Comparison of ENCODE assay signal across 10 mouse cellular contexts in genomic region chr2:165397502-165398163, GRCm38 (mm10). TPM values are rescaled to one million over a fixed set of nuclear protein-coding genes. Genes with fewer than 3 reads are reported as not detected.
DNase-seq lines count a peak whose midpoint lies in the region; ATAC-seq and TF ChIP-seq lines count a peak whose summit lies in the region.
"Had no signal": no experiment of that assay in that cellular context is flagged by ENCODE, and none has a peak within 500 bp of the region (broad histone marks: within the 10 kb centered on the region; RNA-seq: fewer than 3 reads in every experiment).

No protein-coding gene starts in this region.

- no peak; the same call in 1 of the 2 replicates for ATAC-seq in forebrain, embryonic 11.5 days (replicated peaks; ENCODE audit: low FRiP score)
- no peak for ATAC-seq in limb, embryonic 11.5 days (ENCODE audit: insufficient number of reproducible peaks, low FRiP score, low TSS enrichment, low read depth)
- ATAC-seq in midbrain, postnatal 0 days (ENCODE audit: low FRiP score): 0 out of 2 replicates have a peak, but pooled peaks have one; percentile 13

- H3K27me3 ChIP-seq in heart, adult 2 months (ENCODE audit: control insufficient read depth, insufficient read depth, low read length): no peaks in the 10 kb centered on the region
- no peaks in the 10 kb centered on the region for H3K27me3 ChIP-seq in forebrain, embryonic 11.5 days (ENCODE audit: control insufficient read depth, insufficient read depth, low read length)
- H3K27me3 ChIP-seq in limb, embryonic 11.5 days (ENCODE audit: control insufficient read depth, insufficient read depth, low read length): no peaks in the 10 kb centered on the region
- H3K27me3 ChIP-seq in midbrain, postnatal 0 days (ENCODE audit: insufficient read depth, low read length): no peaks in the 10 kb centered on the region

- peak; percentile 49 to 52 for DNase-seq in heart, adult 2 months
- no peak for DNase-seq in heart, postnatal 25 days (ENCODE audit: low spot score)
- DNase-seq in forebrain, embryonic 11.5 days (ENCODE audit: low spot score): no peak
- DNase-seq in limb, embryonic 11.5 days (ENCODE audit: low spot score): no peak
- peak; percentile 40 for DNase-seq in midbrain, postnatal 0 days (ENCODE audit: low spot score)
- no peak for DNase-seq in spleen, postnatal 36 days (ENCODE audit: low spot score in 2 of 2)
- DNase-seq in Muller cell, postnatal 12 days (ENCODE audit: inconsistent ontology term): no peak
- DNase-seq in kidney, adult 8-10 months: no peak

- no peak overlapping the region for H3K4me3 ChIP-seq in heart, adult 2 months
- no peak overlapping the region for H3K4me3 ChIP-seq in forebrain, embryonic 11.5 days (ENCODE audit: low read depth, low read length)
- no peak overlapping the region for H3K4me3 ChIP-seq in limb, embryonic 11.5 days (ENCODE audit: low read depth, low read length)
- no peak overlapping the region for H3K4me3 ChIP-seq in midbrain, postnatal 0 days (ENCODE audit: low read depth, low read length)

- TF ChIP-seq EP300 in heart, adult 2 months (IDR thresholded peaks at IDR 0.05; ENCODE audit: insufficient read depth, low read depth, low read length): no peak

- H3K9ac ChIP-seq in heart, adult 2 months (ENCODE audit: low read depth, low read length): no peak overlapping the region
- peak overlapping the region; percentile 14; the same call in 1 of the 2 replicates for H3K9ac ChIP-seq in forebrain, embryonic 11.5 days (ENCODE audit: low read length)
- H3K9ac ChIP-seq in limb, embryonic 11.5 days (ENCODE audit: low read length): no peak overlapping the region
- no peak overlapping the region for H3K9ac ChIP-seq in midbrain, postnatal 0 days (replicated peaks; ENCODE audit: low read length, poor library complexity, severe bottlenecking)

- H3K4me1 ChIP-seq in heart, adult 2 months (ENCODE audit: control insufficient read depth, insufficient read depth, low read length): peaks cover 1% of the 10 kb centered on the region; the same call in 1 of the 2 replicates
- H3K4me1 ChIP-seq in forebrain, embryonic 11.5 days (replicated peaks; ENCODE audit: control insufficient read depth, insufficient read depth, low read length): peaks cover 10% of the 10 kb centered on the region; the same call in 1 of the 2 replicates
- peaks cover 19% of the 10 kb centered on the region for H3K4me1 ChIP-seq in limb, embryonic 11.5 days (ENCODE audit: control insufficient read depth, insufficient read depth, low read length)
- H3K4me1 ChIP-seq in midbrain, postnatal 0 days (ENCODE audit: insufficient read depth, low read length): peaks cover 3% of the 10 kb centered on the region; the same call in 1 of the 2 replicates

- WGBS in heart, adult 2 months: 72% methylated on average over 23 of the region's 23 CpGs
- WGBS in forebrain, embryonic 11.5 days: 67% methylated on average over 23 of the region's 23 CpGs
- WGBS in limb, embryonic 11.5 days: 74% methylated on average over 23 of the region's 23 CpGs
- 64% methylated on average over 23 of the region's 23 CpGs for WGBS in midbrain, postnatal 0 days

- intact Hi-C loops in heart, adult 2 months (cut with DNase I): no loop called here
- intact Hi-C loops in heart, postnatal 25 days (cut with DNase I): no loop called here

- TF ChIP-seq POLR2A in heart, adult 2 months (IDR thresholded peaks at IDR 0.05; ENCODE audit: insufficient read depth, low read depth, low read length): no peak

- H3K79me2 ChIP-seq in heart, adult 2 months (replicated peaks; ENCODE audit: control insufficient read depth, insufficient read depth, low read length): no peaks in the 10 kb centered on the region

- TF ChIP-seq CTCF in heart, adult 2 months (IDR thresholded peaks at IDR 0.05): no peak
- TF ChIP-seq CTCF in midbrain, postnatal 0 days (IDR thresholded peaks at IDR 0.05): no peak

- H3K36me3 ChIP-seq in heart, adult 2 months (ENCODE audit: control insufficient read depth, insufficient read depth, low read length): no peaks in the 10 kb centered on the region
- H3K36me3 ChIP-seq in forebrain, embryonic 11.5 days (ENCODE audit: control insufficient read depth, insufficient read depth, low read length): no peaks in the 10 kb centered on the region
- no peaks in the 10 kb centered on the region for H3K36me3 ChIP-seq in limb, embryonic 11.5 days (ENCODE audit: control insufficient read depth, insufficient read depth, low read length)
- H3K36me3 ChIP-seq in midbrain, postnatal 0 days (ENCODE audit: insufficient read depth, low read length): no peaks in the 10 kb centered on the region

- no peak overlapping the region; the same call in 1 of the 2 replicates for H3K27ac ChIP-seq in heart, adult 2 months
- H3K27ac ChIP-seq in forebrain, embryonic 11.5 days (ENCODE audit: low read depth, low read length): no peak overlapping the region
- peak overlapping the region; percentile 31 for H3K27ac ChIP-seq in limb, embryonic 11.5 days (replicated peaks; ENCODE audit: low read depth, low read length)
- no peak overlapping the region for H3K27ac ChIP-seq in midbrain, postnatal 0 days (ENCODE audit: low read depth, low read length)

- no peaks in the 10 kb centered on the region for H3K9me3 ChIP-seq in forebrain, embryonic 11.5 days (ENCODE audit: control insufficient read depth, low read length)
- H3K9me3 ChIP-seq in limb, embryonic 11.5 days (ENCODE audit: control insufficient read depth, low read length): no peaks in the 10 kb centered on the region
- H3K9me3 ChIP-seq in midbrain, postnatal 0 days (ENCODE audit: low read length): no peaks in the 10 kb centered on the region

- no peak overlapping the region for H3K4me2 ChIP-seq in forebrain, embryonic 11.5 days (ENCODE audit: low read depth, low read length, severe bottlenecking)
- H3K4me2 ChIP-seq in limb, embryonic 11.5 days (ENCODE audit: low read depth, severe bottlenecking): no peak overlapping the region; the same call in 1 of the 2 replicates
- H3K4me2 ChIP-seq in midbrain, postnatal 0 days (ENCODE audit: low read depth, low read length, poor library complexity, severe bottlenecking): no peak overlapping the region

RNA-seq across cellular contexts. Expression of gene Ocstamp, which starts 2.6 kb away (rescaled TPM):
- not detected for total RNA-seq in heart, adult 2 months (2021)
- polyA plus RNA-seq in heart, adult 2 months (2012; rRNA removed): 0.02 TPM in 1 of 2 replicates, not detected in the other
- total RNA-seq in heart, postnatal 25 days (2021): under 1 TPM in 1 of 2 experiments, not detected in 1; 0.06 TPM
- 0.07 and 0.09 TPM in 2 replicates for polyA plus RNA-seq in forebrain, embryonic 11.5 days (2014; fragmentation: Nextera tagmentation; extraction: Ambion mirVana)
- 0.04 TPM in 1 of 2 replicates, not detected in the other for polyA plus RNA-seq in limb, embryonic 11.5 days (2014; fragmentation: Nextera tagmentation; extraction: Ambion mirVana)
- not detected in 2 replicates for total RNA-seq in midbrain, postnatal 0 days (2014; rRNA removed)
- polyA plus RNA-seq in midbrain, postnatal 0 days (2015; fragmentation: Nextera tagmentation; extraction: Ambion mirVana): 0.04 and 0.06 TPM in 2 replicates
- total RNA-seq: neutrophil, adult 5-6 weeks had no signal
- polyA plus RNA-seq: kidney, embryonic 16.5 days had no signal

RNA-seq across cellular contexts. Expression of gene Zfp334, which starts 9.6 kb away (rescaled TPM):
- total RNA-seq in heart, adult 2 months (2021): 1 to 10 TPM; 2.1 to 2.3 TPM
- polyA plus RNA-seq in heart, adult 2 months (2012; rRNA removed): 1.3 and 2.0 TPM in 2 replicates
- 1 to 10 TPM; 2.2 to 2.4 TPM for total RNA-seq in heart, postnatal 25 days (2021)
- polyA plus RNA-seq in forebrain, embryonic 11.5 days (2014; fragmentation: Nextera tagmentation; extraction: Ambion mirVana): 23.7 and 23.8 TPM in 2 replicates
- 19.5 and 21.3 TPM in 2 replicates for polyA plus RNA-seq in limb, embryonic 11.5 days (2014; fragmentation: Nextera tagmentation; extraction: Ambion mirVana)
- total RNA-seq in midbrain, postnatal 0 days (2014; rRNA removed): 15.1 and 18.2 TPM in 2 replicates
- polyA plus RNA-seq in midbrain, postnatal 0 days (2015; fragmentation: Nextera tagmentation; extraction: Ambion mirVana): 4.2 TPM in 2 replicates
- total RNA-seq: neutrophil, adult 5-6 weeks had no signal

RNA-seq across cellular contexts. Expression of gene Zfp663, which starts 29.1 kb away (rescaled TPM):
- not detected for total RNA-seq in heart, adult 2 months (2021)
- polyA plus RNA-seq in heart, adult 2 months (2012; rRNA removed): not detected in 2 replicates
- not detected for total RNA-seq in heart, postnatal 25 days (2021)
- polyA plus RNA-seq in forebrain, embryonic 11.5 days (2014; fragmentation: Nextera tagmentation; extraction: Ambion mirVana): 4.7 and 5.8 TPM in 2 replicates
- 1.2 and 1.7 TPM in 2 replicates for polyA plus RNA-seq in limb, embryonic 11.5 days (2014; fragmentation: Nextera tagmentation; extraction: Ambion mirVana)
- 4.8 and 10.2 TPM in 2 replicates for total RNA-seq in midbrain, postnatal 0 days (2014; rRNA removed)
- 3.8 and 4.3 TPM in 2 replicates for polyA plus RNA-seq in midbrain, postnatal 0 days (2015; fragmentation: Nextera tagmentation; extraction: Ambion mirVana)
- total RNA-seq: neutrophil, adult 5-6 weeks had no signal

Comparison
In these comparisons a context has a peak if more than half of its experiments do, and no peak if none do; other contexts are left out.
1. DNase-seq: peak in heart, adult 2 months (2 of 2) and midbrain, postnatal 0 days (single experiment); none in heart, postnatal 25 days (single experiment), forebrain, embryonic 11.5 days (single experiment), limb, embryonic 11.5 days (single experiment), spleen, postnatal 36 days (0 of 2), Muller cell, postnatal 12 days (single experiment) and kidney, adult 8-10 months (0 of 2).